Mouse (Mus musculus) brain, embryonic 14.5 days (tissue): Measurements from ENCODE around the gene Defb47.

Experiments
- CTCF ChIP-seq: fragments of 200-500 bp; IDR thresholded peaks from 2 replicates; pipeline ENCODE4 v1.5.1; 2012; ENCODE audit warnings: inconsistent platforms, mild to moderate bottlenecking, moderate library complexity, borderline replicate concordance; ENCODE audit not compliant: insufficient read depth, insufficient read length; ENCODE audit errors: extremely low read depth
- POLR2A ChIP-seq: fragments of 200-500 bp; IDR thresholded peaks from 2 replicates; pipeline ENCODE4 v1.6.1; 2012; ENCODE audit warnings: mild to moderate bottlenecking, inconsistent platforms, borderline replicate concordance; ENCODE audit not compliant: poor library complexity, insufficient read depth, insufficient read length, severe bottlenecking; ENCODE audit errors: extremely low read depth

DNA sequence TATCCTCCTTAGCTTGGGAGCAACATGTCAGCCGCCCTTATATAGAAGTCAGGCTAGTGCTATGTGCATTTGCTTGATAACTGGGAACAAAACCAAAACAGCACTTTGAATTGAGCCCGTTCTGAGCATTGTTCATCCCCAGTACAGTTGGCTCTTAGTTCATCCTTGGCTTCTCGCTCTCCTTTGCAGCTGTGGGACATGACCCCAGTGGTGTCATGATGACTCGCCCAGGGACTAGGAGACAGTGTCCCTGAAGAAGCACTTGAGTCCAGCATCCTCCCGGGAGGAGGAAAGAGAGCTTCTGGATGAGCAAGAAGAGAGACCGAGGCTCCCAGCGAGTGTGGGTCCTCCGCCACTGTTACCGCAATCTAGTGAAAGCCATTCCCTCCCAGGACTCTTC lies 41.8 kb upstream of the Defb47 start:
- TF ChIP-seq CTCF (no peak), POLR2A (no peak)
